Mouse (Mus musculus) midbrain, embryonic 16.5 days (tissue): ENCODE data around the gene Atp6v0c. TPM values are rescaled to one million over a fixed set of nuclear protein-coding genes. Genes with fewer than 3 reads are reported as not detected.

Source experiments
- ATAC-seq: fragments of 200-750 bp; cut with Nextera tagmentation; 2 replicates; pipeline ENCODE4 v1.8.0; 2017; ENCODE audit warnings: moderate TSS enrichment
- H3K27ac ChIP-seq: fragments of 300-500 bp; sonication (generic); 2 replicates; pipeline ENCODE4 v1.5.1; 2014; ENCODE audit warnings: mild to moderate bottlenecking, low read length, mixed read lengths
- H3K27me3 ChIP-seq: fragments of 300-500 bp; sonication (generic); 2 replicates; pipeline ENCODE4 v1.6.1; 2014; ENCODE audit warnings: low read depth, low read length, mixed read lengths; ENCODE audit not compliant: control insufficient read depth, insufficient read depth
- H3K36me3 ChIP-seq: fragments of 300-500 bp; sonication (generic); 2 replicates; pipeline ENCODE4 v1.6.1; 2014; ENCODE audit warnings: mild to moderate bottlenecking, low read length, moderate library complexity, mixed read lengths; ENCODE audit not compliant: control insufficient read depth, insufficient read depth
- H3K4me1 ChIP-seq: fragments of 300-500 bp; sonication (generic); 2 replicates; pipeline ENCODE4 v1.6.1; 2014; ENCODE audit warnings: mild to moderate bottlenecking, low read length, mixed read lengths; ENCODE audit not compliant: control insufficient read depth, insufficient read depth
- H3K4me2 ChIP-seq: fragments of 300-500 bp; sonication (generic); 2 replicates; pipeline ENCODE4 v1.6.1; 2014; ENCODE audit warnings: mild to moderate bottlenecking, low read length, mixed read lengths
- H3K4me3 ChIP-seq: fragments of 300-500 bp; sonication (generic); 2 replicates; pipeline ENCODE4 v1.5.1; 2014; ENCODE audit warnings: low read depth, mild to moderate bottlenecking, low read length, moderate library complexity, mixed read lengths
- H3K9ac ChIP-seq: fragments of 300-500 bp; sonication (generic); 2 replicates; pipeline ENCODE4 v1.6.1; 2014; ENCODE audit warnings: low read depth, low read length, mixed read lengths
- H3K9me3 ChIP-seq: fragments of 300-500 bp; sonication (generic); replicated peaks from 2 replicates; pipeline ENCODE4 v1.6.1; 2014; ENCODE audit warnings: mild to moderate bottlenecking, low read length, mixed read lengths; ENCODE audit not compliant: control insufficient read depth, poor library complexity, severe bottlenecking
- WGBS: fragments of 180-500 bp; shearing (Covaris S2); extraction: QIAGEN DNeasy Blood & Tissue Kit; methylation state at CpG from one replicate; pipeline ENCODE4 v1.1.7; 2014; 5-methylcytosine and 5-hydroxymethylcytosine counted together
- polyA plus RNA-seq: library from polyadenylated mRNA; unstranded; fragments of >200 nt; fragmentation: Nextera tagmentation; extraction: Ambion mirVana; gene quantifications from 2 replicates; pipeline ENCODE4 v1.2.1, GENCODE M21; 2015

Atp6v0c gene
- polyA plus RNA-seq, 1 experiment from 2014 or later = 1,629 TPM

DNA sequence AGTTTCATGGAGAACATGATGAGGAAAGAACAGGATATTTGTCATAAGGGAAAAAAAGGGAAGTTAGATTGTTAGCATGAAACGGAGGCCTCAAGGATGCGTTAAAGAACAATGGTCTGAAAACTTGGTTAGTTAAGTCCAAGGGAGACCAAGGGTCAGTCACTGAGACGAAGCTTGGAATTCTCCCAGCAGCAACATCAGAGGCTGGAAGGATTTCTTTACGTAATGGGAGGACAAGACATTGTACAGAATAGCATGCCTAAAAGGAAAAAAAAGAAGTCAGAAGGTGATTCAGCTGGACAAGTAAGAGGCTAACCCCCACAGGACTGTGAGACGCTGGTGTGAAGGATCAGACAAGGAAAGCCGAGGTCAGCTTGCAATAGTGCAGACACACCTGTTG is 2.4 kb downstream of the Atp6v0c start:
- ATAC-seq = no peak
- H3K4me3 ChIP-seq = peak overlapping the region; percentile 75; the same call in 1 of the 2 replicates

DNA sequence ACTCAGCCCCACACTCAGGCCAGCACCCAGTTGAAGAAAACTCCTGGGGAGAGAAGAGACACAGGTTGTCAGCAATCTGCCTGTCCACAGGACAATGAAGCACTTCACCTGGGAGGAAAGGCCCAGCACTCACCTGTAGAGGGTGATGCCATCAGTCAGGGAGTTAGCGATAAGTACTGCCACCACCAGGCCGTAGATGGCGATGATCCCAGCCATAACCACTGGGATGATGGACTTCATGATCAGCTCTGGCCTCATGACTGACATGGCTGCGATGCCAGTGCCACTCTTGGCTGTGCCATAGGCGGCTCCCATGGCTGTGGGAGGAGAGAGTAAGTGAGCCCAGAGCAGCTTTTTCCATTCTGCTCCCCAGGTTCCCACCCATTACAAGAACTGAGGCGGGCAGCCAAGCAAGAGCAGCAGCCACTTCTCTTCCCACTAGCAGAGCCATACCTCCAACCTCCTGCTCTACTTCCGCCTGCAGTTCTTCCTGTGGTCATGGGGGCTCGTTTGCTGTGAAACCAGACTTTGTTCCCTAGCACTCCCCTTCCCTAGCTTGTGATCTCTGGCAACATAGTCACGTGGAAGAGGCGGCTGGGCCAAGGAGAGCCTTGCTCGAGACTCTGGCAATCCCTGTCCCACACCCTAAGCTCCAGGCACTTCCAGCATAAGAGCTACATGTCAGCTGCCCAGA is 4.8 kb downstream of the Atp6v0c start:
- Histone ChIP-seq H3K9me3 (no peaks in the 10 kb centered on the region), H3K4me2 (no peak overlapping the region), H3K36me3 (no peaks in the 10 kb centered on the region), H3K27ac (no peak overlapping the region), H3K4me1 (peaks cover 27% of the 10 kb centered on the region), H3K9ac (no peak overlapping the region), H3K27me3 (no peaks in the 10 kb centered on the region), H3K4me3 (no peak overlapping the region)
- ATAC-seq = no peak
- WGBS = 83% methylated on average over 9 of the region's 11 CpGs

More for the DNA sequence above, 2.4 kb downstream of the Atp6v0c start:
- Histone ChIP-seq H3K27ac (no peak overlapping the region), H3K9ac (no peak overlapping the region), H3K27me3 (no peaks in the 10 kb centered on the region), H3K4me1 (peaks cover 33% of the 10 kb centered on the region), H3K9me3 (no peaks in the 10 kb centered on the region), H3K4me2 (peak overlapping the region; percentile 82; the same call in 1 of the 2 replicates), H3K36me3 (no peaks in the 10 kb centered on the region)
- 88% methylated on average over 6 of the region's 6 CpGs for WGBS

DNA sequence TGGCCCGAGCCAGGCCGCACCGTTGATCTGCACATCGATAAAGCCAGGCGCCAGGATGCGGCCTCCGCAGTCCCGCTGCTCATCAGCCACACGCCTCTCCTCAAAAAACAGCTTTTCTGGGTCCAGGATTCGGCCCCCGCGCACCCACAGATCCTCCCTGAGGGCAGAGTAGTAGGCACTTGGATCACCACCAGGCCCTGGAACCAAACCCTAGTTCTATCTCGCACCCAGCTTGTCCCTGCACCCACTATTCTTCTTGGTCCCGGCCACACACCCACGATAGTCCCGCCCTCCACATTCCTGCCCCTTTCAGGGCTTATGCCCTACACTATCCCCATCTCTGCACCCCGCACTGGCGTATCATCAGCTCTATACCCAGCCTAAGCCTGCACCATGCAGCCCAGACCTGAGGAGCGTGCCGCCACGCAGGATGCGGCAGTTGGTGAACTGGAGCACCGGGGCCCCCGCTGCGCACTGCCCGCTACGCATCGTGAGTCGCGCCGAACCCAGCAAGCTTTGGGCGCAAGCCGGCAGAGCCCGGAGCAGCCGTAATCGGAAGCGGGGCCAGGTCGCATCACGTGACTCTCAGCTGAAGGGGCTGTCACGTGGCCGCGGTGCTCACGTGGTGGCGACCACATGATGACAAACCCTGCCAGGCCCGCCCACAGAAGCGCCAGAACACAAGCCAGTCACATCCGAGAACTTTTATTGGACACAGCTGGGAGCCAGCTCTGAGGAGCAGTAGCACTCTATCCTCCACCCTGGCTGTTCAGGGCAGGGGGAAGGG is 6.1 kb downstream of the Atp6v0c start, which contains the start of gene Amdhd2:
Amdhd2 (minus strand) TSS at position 591 of the 787 bp plus-strand sequence.
- H3K4me3 ChIP-seq = peak within 1 kb of the TSS; percentile 78
- H3K9me3 ChIP-seq = no peaks in the 10 kb centered on the region
- WGBS = under 1% methylated on average over 47 of the region's 47 CpGs
- ATAC-seq = peak; percentile 90
- H3K27me3 ChIP-seq = no peaks in the 10 kb centered on the region
- peaks cover 27% of the 10 kb centered on the region for H3K4me1 ChIP-seq
- H3K27ac ChIP-seq = peak within 1 kb of the TSS; percentile 86
- H3K4me2 ChIP-seq = peak within 1 kb of the TSS; percentile 91
- peak within 1 kb of the TSS; percentile 89 for H3K9ac ChIP-seq
- H3K36me3 ChIP-seq = no peaks in the 10 kb centered on the region

DNA sequence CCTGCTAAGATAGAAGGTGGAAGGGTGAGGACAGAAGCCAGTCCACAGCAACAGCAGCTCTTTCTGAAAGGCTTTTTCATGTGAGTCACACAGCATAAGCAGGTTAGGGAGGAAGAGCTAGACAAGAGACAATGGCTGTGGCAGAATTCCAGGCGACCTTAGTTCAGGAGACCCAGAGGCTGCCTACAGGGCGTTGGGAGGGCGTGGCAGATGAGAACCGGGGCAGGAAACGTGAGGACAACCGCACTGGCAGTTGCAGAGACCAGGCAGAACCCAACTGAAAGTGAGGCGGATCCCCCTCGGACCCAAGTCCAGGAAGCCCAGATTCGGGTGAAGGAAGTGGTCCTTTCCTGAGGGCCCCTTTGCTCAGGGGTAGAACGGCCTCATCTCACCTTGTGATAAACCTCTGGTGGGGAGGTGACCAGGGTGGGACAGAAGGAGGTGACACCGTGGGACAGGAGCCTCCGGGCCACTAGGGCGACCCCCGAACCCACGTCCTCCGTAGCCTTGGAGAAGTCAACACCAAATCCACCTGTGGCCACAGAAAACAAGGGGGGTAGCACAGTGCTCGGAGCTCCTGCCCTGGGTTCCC is 6.8 kb downstream of the Atp6v0c start:
- WGBS = 32% methylated on average over 17 of the region's 17 CpGs
- peak overlapping the region; percentile 86 for H3K27ac ChIP-seq
- peak overlapping the region; percentile 89 for H3K9ac ChIP-seq
- peak overlapping the region; percentile 78 for H3K4me3 ChIP-seq
- no peaks in the 10 kb centered on the region for H3K9me3 ChIP-seq
- peaks cover 3% of the 10 kb centered on the region; the same call in 1 of the 2 replicates for H3K36me3 ChIP-seq
- peak overlapping the region; percentile 91 for H3K4me2 ChIP-seq
- ATAC-seq = peak; percentile 43
- H3K27me3 ChIP-seq = no peaks in the 10 kb centered on the region
- peaks cover 20% of the 10 kb centered on the region for H3K4me1 ChIP-seq

DNA sequence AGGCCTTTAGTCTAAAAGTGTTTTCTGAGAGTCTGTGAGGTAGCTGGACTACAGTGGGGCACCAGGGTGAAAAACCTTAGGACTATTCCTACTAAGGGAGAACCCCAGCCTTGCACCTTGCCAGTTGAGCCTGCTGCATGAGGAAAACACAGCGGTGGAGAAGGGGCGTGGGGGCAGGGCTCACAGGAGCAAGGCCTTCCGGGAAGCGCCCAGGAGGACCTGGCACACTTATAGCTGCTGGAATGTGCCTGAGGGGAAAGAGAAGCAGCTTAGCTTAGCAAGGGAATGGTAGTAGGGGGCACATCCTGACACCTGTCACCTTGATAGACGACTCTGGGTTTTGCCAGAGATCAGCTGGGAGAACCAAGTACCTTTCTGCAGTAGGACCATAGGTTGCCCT is 8.0 kb downstream of the Atp6v0c start:
- Histone ChIP-seq H3K36me3 (peaks cover 6% of the 10 kb centered on the region; the same call in 1 of the 2 replicates), H3K9ac (no peak overlapping the region), H3K4me3 (no peak overlapping the region), H3K9me3 (no peaks in the 10 kb centered on the region), H3K27ac (no peak overlapping the region), H3K4me1 (peaks cover 8% of the 10 kb centered on the region), H3K4me2 (no peak overlapping the region), H3K27me3 (no peaks in the 10 kb centered on the region)
- WGBS = 82% methylated on average over 5 of the region's 5 CpGs
- ATAC-seq = no peak

DNA sequence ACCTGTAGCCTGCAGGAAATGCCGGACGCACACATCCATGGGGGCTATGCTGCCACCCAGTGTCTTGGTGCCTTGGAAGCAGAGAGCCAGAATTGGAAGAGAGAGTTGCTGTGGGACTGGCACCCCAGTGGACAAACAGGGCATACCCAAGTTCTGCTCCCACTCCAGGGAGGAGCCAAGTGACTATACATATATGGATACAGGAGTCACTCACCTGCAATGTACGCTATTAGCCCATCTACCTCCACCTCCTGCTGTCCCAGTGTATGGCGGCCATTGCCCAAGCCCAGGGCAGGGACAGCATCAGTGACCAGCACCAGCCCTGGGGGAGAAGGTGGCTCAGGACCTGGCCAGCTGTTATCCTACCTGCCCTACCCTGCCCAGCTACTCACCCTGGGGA is 12.0 kb downstream of the Atp6v0c start:
- 95% methylated on average over 4 of the region's 4 CpGs for WGBS

DNA sequence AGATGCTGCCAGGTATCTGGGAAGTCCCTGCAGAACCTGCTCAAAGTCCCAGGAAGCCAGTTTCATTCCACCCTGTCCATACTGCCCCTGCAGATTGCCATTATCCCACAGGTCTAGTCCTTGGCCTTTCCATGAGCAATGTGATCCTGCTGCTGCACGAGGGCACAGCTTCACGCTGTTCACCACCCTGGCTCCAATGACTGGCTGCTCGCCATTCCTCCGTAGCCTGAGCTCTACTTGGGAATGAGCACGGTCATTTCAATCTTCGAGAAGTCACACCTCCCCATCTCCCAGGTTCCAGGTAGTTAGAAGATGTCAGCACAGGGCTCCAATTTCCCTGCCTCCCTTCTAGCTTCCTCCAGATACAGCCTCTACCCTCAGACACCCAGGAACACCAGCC is 12.4 kb downstream of the Atp6v0c start:
- Histone ChIP-seq H3K27me3 (no peaks in the 10 kb centered on the region), H3K9ac (no peak overlapping the region), H3K4me1 (no peaks in the 10 kb centered on the region; the same call in 1 of the 2 replicates), H3K36me3 (peaks cover 10% of the 10 kb centered on the region; the same call in 1 of the 2 replicates), H3K9me3 (no peaks in the 10 kb centered on the region), H3K27ac (no peak overlapping the region), H3K4me2 (no peak overlapping the region), H3K4me3 (no peak overlapping the region)
- 88% methylated on average over 6 of the region's 6 CpGs for WGBS
- no peak for ATAC-seq

More for the DNA sequence above, 12.0 kb downstream of the Atp6v0c start:
- Histone ChIP-seq H3K36me3 (peaks cover 10% of the 10 kb centered on the region; the same call in 1 of the 2 replicates), H3K9me3 (no peaks in the 10 kb centered on the region), H3K4me3 (no peak overlapping the region), H3K27me3 (no peaks in the 10 kb centered on the region), H3K4me1 (peaks cover under 1% of the 10 kb centered on the region; the same call in 1 of the 2 replicates), H3K4me2 (no peak overlapping the region), H3K27ac (no peak overlapping the region), H3K9ac (no peak overlapping the region)
- ATAC-seq = no peak

DNA sequence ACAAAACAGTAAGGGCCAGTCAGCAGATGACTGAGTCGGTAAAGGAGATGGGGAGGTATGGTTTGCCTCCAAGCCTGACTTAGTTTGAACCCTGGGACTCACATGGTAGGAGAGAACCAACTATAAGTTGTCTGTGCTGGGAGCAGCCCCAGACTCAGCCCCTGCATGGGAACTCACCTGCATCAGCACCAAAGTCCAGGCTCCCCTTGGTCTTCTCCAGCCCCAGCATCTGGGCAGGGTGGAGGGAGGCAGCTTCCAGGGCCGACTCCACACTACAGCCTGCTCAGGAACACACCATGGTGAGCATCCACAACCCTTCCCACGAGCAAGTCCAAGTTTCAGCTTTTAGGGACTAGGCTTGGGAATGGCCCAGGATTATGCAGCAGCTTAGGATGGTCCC is 13.1 kb downstream of the Atp6v0c start:
- H3K9ac ChIP-seq = no peak overlapping the region
- peaks cover 3% of the 10 kb centered on the region; the same call in 1 of the 2 replicates for H3K4me1 ChIP-seq
- H3K4me3 ChIP-seq = no peak overlapping the region
- no peaks in the 10 kb centered on the region for H3K9me3 ChIP-seq
- no peak for ATAC-seq
- H3K4me2 ChIP-seq = no peak overlapping the region
- no peak overlapping the region for H3K27ac ChIP-seq
- H3K36me3 ChIP-seq = peaks cover 10% of the 10 kb centered on the region; the same call in 1 of the 2 replicates
- 85% methylated on average over 3 of the region's 3 CpGs for WGBS
- H3K27me3 ChIP-seq = no peaks in the 10 kb centered on the region
